ENCODE assay signal across 22 mouse cellular contexts in genomic region chr3:127796271-127796670, GRCm38 (mm10).
"Had no signal": no experiment of that assay in that cellular context is flagged by ENCODE, and none has a peak within 500 bp of the region (broad histone marks: within the 10 kb centered on the region; RNA-seq: fewer than 3 reads in every experiment).

No protein-coding gene starts in this region.

- H3K4me3 ChIP-seq: limb, embryonic 12.5 days; limb, embryonic 15.5 days; liver, embryonic 12.5 days; liver, embryonic 15.5 days; lung, embryonic 15.5 days; midbrain, embryonic 12.5 days; midbrain, embryonic 15.5 days; myocyte; neural tube, embryonic 13.5 days had no signal

- H3K9ac ChIP-seq: limb, embryonic 12.5 days; limb, embryonic 15.5 days; liver, embryonic 12.5 days; liver, embryonic 15.5 days; lung, embryonic 15.5 days; midbrain, embryonic 12.5 days; midbrain, embryonic 15.5 days; neural tube, embryonic 13.5 days had no signal

- DNase-seq: kidney, adult 18-20 months; kidney, adult 9 months; kidney, postnatal 36 days; left cerebral cortex, postnatal 4 days; lung, adult 18-20 months; lung, postnatal 10 days; lung, postnatal 36 days; retina, postnatal 1 day; right cerebral cortex, postnatal 25 days; spleen, adult 18-20 months; thymus, postnatal 14 days; thymus, postnatal 4 days had no signal

- H3K4me2 ChIP-seq: limb, embryonic 12.5 days; limb, embryonic 15.5 days; liver, embryonic 12.5 days; liver, embryonic 15.5 days; lung, embryonic 15.5 days; midbrain, embryonic 12.5 days; midbrain, embryonic 15.5 days; neural tube, embryonic 13.5 days had no signal

- ATAC-seq: liver, embryonic 12.5 days; midbrain, embryonic 15.5 days had no signal

- H3K27ac ChIP-seq: kidney, postnatal 0 days; limb, embryonic 12.5 days; limb, embryonic 15.5 days; liver, embryonic 12.5 days; liver, embryonic 15.5 days; lung, embryonic 15.5 days; midbrain, embryonic 12.5 days; midbrain, embryonic 15.5 days; neural tube, embryonic 13.5 days had no signal

- H3K36me3 ChIP-seq: limb, embryonic 12.5 days; limb, embryonic 15.5 days; lung, embryonic 15.5 days; midbrain, embryonic 12.5 days; midbrain, embryonic 15.5 days; neural tube, embryonic 13.5 days had no signal

- H3K27me3 ChIP-seq: liver, embryonic 12.5 days; liver, embryonic 15.5 days; lung, embryonic 15.5 days had no signal

- H3K9me3 ChIP-seq: limb, embryonic 12.5 days; limb, embryonic 15.5 days; liver, embryonic 12.5 days; liver, embryonic 15.5 days; lung, embryonic 15.5 days; midbrain, embryonic 12.5 days; midbrain, embryonic 15.5 days; neural tube, embryonic 13.5 days had no signal
